Mouse (Mus musculus): ENCODE measurements around the gene Ccdc183. TPM values are rescaled to one million over a fixed set of nuclear protein-coding genes. Genes with fewer than 3 reads are reported as not detected.

Gene Ccdc183
- polyA plus RNA-seq, 1 experiment: not detected

DNA sequence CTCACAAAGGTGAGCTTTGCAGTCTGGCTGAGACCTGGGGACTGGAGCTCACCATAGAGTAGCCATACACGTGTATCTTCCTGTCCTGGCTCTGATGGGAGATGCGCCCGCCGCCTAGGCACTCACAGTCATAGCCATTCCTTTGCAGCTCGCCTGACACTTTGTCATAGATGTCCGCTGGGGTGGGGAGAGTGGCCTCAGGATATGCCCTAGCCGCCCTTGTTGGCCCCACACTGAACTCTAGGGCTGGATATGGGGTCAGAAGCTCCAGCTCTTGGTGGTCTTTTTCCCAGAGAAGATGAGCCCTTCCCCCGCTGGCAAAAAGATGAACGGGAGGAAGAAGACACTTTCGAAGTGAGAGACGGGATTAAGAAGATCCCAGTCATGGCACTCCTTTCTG, 43.3 kb downstream of the Ccdc183 start:
- peaks cover 13% of the 10 kb centered on the region for H3K4me1 ChIP-seq (ENCODE audit: control insufficient read depth, insufficient read depth, low read length)

GRCm38 (mm10) chr2:25573068-25573467, 44.4 kb downstream of the Ccdc183 start:
- H3K4me1 ChIP-seq (ENCODE audit: control insufficient read depth, insufficient read depth, low read length): peaks cover 13% of the 10 kb centered on the region
- no peak overlapping the region for H3K4me3 ChIP-seq (ENCODE audit: insufficient read depth, low read length)
- H3K27ac ChIP-seq (ENCODE audit: insufficient read depth, low read depth, low read length): no peak overlapping the region
- TF ChIP-seq CTCF (IDR thresholded peaks at IDR 0.05; ENCODE audit: low read depth, low read length) (no peak), POLR2A (IDR thresholded peaks at IDR 0.05; ENCODE audit: borderline replicate concordance, low read depth, low read length) (no peak)

More for the DNA sequence above, 43.3 kb downstream of the Ccdc183 start:
- Histone ChIP-seq H3K27ac (ENCODE audit: insufficient read depth, low read depth, low read length) (no peak overlapping the region), H3K4me3 (ENCODE audit: insufficient read depth, low read length) (peak overlapping the region; percentile 62)
- TF ChIP-seq CTCF (IDR thresholded peaks at IDR 0.05; ENCODE audit: low read depth, low read length) (no peak), POLR2A (IDR thresholded peaks at IDR 0.05; ENCODE audit: borderline replicate concordance, low read depth, low read length) (no peak)

GRCm38 (mm10) chr2:25571221-25571620, 46.3 kb downstream of the Ccdc183 start:
- Histone ChIP-seq H3K27ac (ENCODE audit: insufficient read depth, low read depth, low read length) (no peak overlapping the region), H3K4me1 (ENCODE audit: control insufficient read depth, insufficient read depth, low read length) (peaks cover 13% of the 10 kb centered on the region), H3K4me3 (ENCODE audit: insufficient read depth, low read length) (no peak overlapping the region)
- TF ChIP-seq CTCF (IDR thresholded peaks at IDR 0.05; ENCODE audit: low read depth, low read length) (no peak), POLR2A (IDR thresholded peaks at IDR 0.05; ENCODE audit: borderline replicate concordance, low read depth, low read length) (no peak)

DNA sequence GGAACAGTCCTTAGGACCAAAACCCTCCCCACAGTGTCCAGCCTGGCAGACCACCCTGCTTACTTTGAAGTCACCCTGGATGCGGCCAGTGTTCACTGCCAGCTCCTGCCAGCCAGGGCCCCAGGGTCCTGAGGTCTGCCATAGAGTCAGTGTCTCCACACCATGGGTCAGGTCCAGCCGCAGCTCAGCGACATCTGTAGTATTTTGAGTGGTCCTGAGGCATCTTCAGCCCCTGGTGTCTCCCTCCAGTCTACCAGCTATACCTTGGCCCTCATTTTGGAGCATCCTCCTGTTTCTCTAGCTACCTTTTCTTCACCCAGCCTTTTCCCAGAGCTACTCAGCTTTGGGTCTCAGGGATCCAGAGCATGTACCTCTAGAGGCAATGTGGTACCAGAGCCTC, 48.2 kb downstream of the Ccdc183 start:
- no peak overlapping the region for H3K4me3 ChIP-seq (ENCODE audit: insufficient read depth, low read length)
- H3K4me1 ChIP-seq (ENCODE audit: control insufficient read depth, insufficient read depth, low read length): peaks cover 6% of the 10 kb centered on the region; the same call in 1 of the 2 replicates
- no peak for TF ChIP-seq POLR2A (IDR thresholded peaks at IDR 0.05; ENCODE audit: borderline replicate concordance, low read depth, low read length)
- TF ChIP-seq CTCF (IDR thresholded peaks at IDR 0.05; ENCODE audit: low read depth, low read length): no peak
- H3K27ac ChIP-seq (ENCODE audit: insufficient read depth, low read depth, low read length): no peak overlapping the region

- TF ChIP-seq CTCF (IDR thresholded peaks at IDR 0.05; ENCODE audit: low read depth, low read length) (no peak), POLR2A (IDR thresholded peaks at IDR 0.05; ENCODE audit: borderline replicate concordance, low read depth, low read length) (no peak)
- peaks cover 3% of the 10 kb centered on the region; the same call in 1 of the 2 replicates for H3K4me1 ChIP-seq (ENCODE audit: control insufficient read depth, insufficient read depth, low read length)
- H3K4me3 ChIP-seq (ENCODE audit: insufficient read depth, low read length): no peak overlapping the region
- no peak overlapping the region for H3K27ac ChIP-seq (ENCODE audit: insufficient read depth, low read depth, low read length)
Observed at GRCm38 (mm10) chr2:25568473-25569019, 48.9 kb downstream of the Ccdc183 start.

- H3K4me3 ChIP-seq (ENCODE audit: insufficient read depth, low read length): no peak overlapping the region
- H3K27ac ChIP-seq (ENCODE audit: insufficient read depth, low read depth, low read length): no peak overlapping the region
- no peak for TF ChIP-seq POLR2A (IDR thresholded peaks at IDR 0.05; ENCODE audit: borderline replicate concordance, low read depth, low read length)
- TF ChIP-seq CTCF (IDR thresholded peaks at IDR 0.05; ENCODE audit: low read depth, low read length): no peak
- no peaks in the 10 kb centered on the region for H3K4me1 ChIP-seq (ENCODE audit: control insufficient read depth, insufficient read depth, low read length)
Observed at GRCm38 (mm10) chr2:25566558-25566957, 50.9 kb downstream of the Ccdc183 start.

DNA sequence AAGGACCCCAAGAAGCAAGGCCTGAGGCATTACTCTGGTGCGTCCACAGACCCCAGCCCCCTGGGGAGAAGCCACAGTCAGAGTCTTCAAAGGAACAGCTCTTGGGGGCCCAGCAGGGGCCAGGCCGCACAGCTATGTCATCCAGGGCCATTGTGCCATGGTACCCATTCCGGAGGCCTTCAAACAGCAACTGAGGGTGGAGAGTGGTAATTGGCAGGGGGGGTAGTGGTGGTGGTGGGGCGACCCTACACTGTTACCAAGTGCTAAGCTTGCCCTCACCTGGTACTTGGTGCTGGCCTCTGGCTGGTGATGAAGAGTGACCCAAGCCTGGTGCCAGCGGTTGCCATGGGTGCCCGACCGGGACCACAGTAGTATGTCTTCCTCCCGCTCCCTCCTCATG, 51.7 kb downstream of the Ccdc183 start:
- Histone ChIP-seq H3K27ac (ENCODE audit: insufficient read depth, low read depth, low read length) (no peak overlapping the region), H3K4me1 (ENCODE audit: control insufficient read depth, insufficient read depth, low read length) (no peaks in the 10 kb centered on the region), H3K4me3 (ENCODE audit: insufficient read depth, low read length) (no peak overlapping the region)
- TF ChIP-seq POLR2A (IDR thresholded peaks at IDR 0.05; ENCODE audit: borderline replicate concordance, low read depth, low read length): no peak
- TF ChIP-seq CTCF (IDR thresholded peaks at IDR 0.05; ENCODE audit: low read depth, low read length): no peak

DNA sequence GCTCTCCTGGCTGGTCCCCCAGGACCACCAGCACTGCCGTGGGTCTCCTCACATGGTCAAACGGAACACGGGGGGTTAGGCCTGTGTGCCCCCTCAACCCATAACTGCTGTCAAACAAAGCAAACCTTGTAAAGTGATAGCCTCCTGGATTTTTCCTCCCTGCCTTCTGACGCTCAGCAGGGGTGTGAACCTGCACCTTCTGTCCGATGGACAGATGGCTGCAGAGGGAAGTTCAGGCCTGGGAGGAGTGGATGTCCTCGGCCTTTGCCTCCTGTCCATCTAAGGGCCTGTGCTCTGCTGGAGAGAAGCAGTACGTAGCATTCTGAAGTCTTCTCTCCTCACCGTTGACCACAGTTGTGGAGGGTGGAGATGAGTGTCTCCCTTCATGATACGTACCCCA, 55.5 kb downstream of the Ccdc183 start:
- H3K27ac ChIP-seq (ENCODE audit: insufficient read depth, low read depth, low read length): no peak overlapping the region
- no peak overlapping the region for H3K4me3 ChIP-seq (ENCODE audit: insufficient read depth, low read length)
- TF ChIP-seq CTCF (IDR thresholded peaks at IDR 0.05; ENCODE audit: low read depth, low read length) (no peak), POLR2A (IDR thresholded peaks at IDR 0.05; ENCODE audit: borderline replicate concordance, low read depth, low read length) (no peak)
- peaks cover 4% of the 10 kb centered on the region for H3K4me1 ChIP-seq (ENCODE audit: control insufficient read depth, insufficient read depth, low read length)

- TF ChIP-seq POLR2A (IDR thresholded peaks at IDR 0.05; ENCODE audit: borderline replicate concordance, low read depth, low read length) (no peak), CTCF (IDR thresholded peaks at IDR 0.05; ENCODE audit: low read depth, low read length) (no peak)
- Histone ChIP-seq H3K4me3 (ENCODE audit: insufficient read depth, low read length) (no peak overlapping the region), H3K27ac (ENCODE audit: insufficient read depth, low read depth, low read length) (no peak overlapping the region)
Observed at GRCm38 (mm10) chr2:25560551-25560950, 56.9 kb downstream of the Ccdc183 start.

GRCm38 (mm10) chr2:25558774-25559173, 58.7 kb downstream of the Ccdc183 start:
- Histone ChIP-seq H3K4me3 (ENCODE audit: insufficient read depth, low read length) (peak overlapping the region; percentile 86), H3K4me1 (ENCODE audit: control insufficient read depth, insufficient read depth, low read length) (peaks cover 10% of the 10 kb centered on the region), H3K27ac (ENCODE audit: insufficient read depth, low read depth, low read length) (no peak overlapping the region)
- TF ChIP-seq CTCF (IDR thresholded peaks at IDR 0.05; ENCODE audit: low read depth, low read length) (no peak), POLR2A (IDR thresholded peaks at IDR 0.05; ENCODE audit: borderline replicate concordance, low read depth, low read length) (no peak)

More at GRCm38 (mm10) chr2:25560551-25560950, 56.9 kb downstream of the Ccdc183 start:
- H3K4me1 ChIP-seq (ENCODE audit: control insufficient read depth, insufficient read depth, low read length): peaks cover 10% of the 10 kb centered on the region

Other genes starting within 250 kb of the Ccdc183 start
- 7.2 and 8.0 TPM in 2 replicates for gene Sapcd2, start 245.4 kb downstream of the Ccdc183 start, polyA plus RNA-seq (2012; ENCODE audit: insufficient read depth, insufficient read length, missing spikeins)
- gene Entpd2, start 221.8 kb downstream of the Ccdc183 start, polyA plus RNA-seq (2012; ENCODE audit: insufficient read depth, insufficient read length, missing spikeins): not detected in 2 replicates
- gene Npdc1, start 218.3 kb downstream of the Ccdc183 start, polyA plus RNA-seq (2012; ENCODE audit: insufficient read depth, insufficient read length, missing spikeins): 5.0 and 6.6 TPM in 2 replicates
- 9.5 and 9.6 TPM in 2 replicates for gene Fut7, start 194.4 kb downstream of the Ccdc183 start, polyA plus RNA-seq (2012; ENCODE audit: insufficient read depth, insufficient read length, missing spikeins)
- 14.9 and 16.4 TPM in 2 replicates for gene Abca2, start 189.0 kb downstream of the Ccdc183 start, polyA plus RNA-seq (2012; ENCODE audit: insufficient read depth, insufficient read length, missing spikeins)
- gene Clic3, start 160.8 kb downstream of the Ccdc183 start, polyA plus RNA-seq (2012; ENCODE audit: insufficient read depth, insufficient read length, missing spikeins): not detected in 2 replicates
- gene Paxx, start 156.6 kb downstream of the Ccdc183 start, polyA plus RNA-seq (2012; ENCODE audit: insufficient read depth, insufficient read length, missing spikeins): 22.4 and 26.2 TPM in 2 replicates
- gene Ptgds, start 147.6 kb downstream of the Ccdc183 start, polyA plus RNA-seq (2012; ENCODE audit: insufficient read depth, insufficient read length, missing spikeins): not detected in 2 replicates
- gene Lcn12, start 123.8 kb downstream of the Ccdc183 start, polyA plus RNA-seq (2012; ENCODE audit: insufficient read depth, insufficient read length, missing spikeins): not detected in 2 replicates
- 35.0 and 35.4 TPM in 2 replicates for gene Fbxw5, start 116.9 kb downstream of the Ccdc183 start, polyA plus RNA-seq (2012; ENCODE audit: insufficient read depth, insufficient read length, missing spikeins)
- gene C8g, start 116.0 kb downstream of the Ccdc183 start, polyA plus RNA-seq (2012; ENCODE audit: insufficient read depth, insufficient read length, missing spikeins): 1.8 TPM in 1 of 2 replicates, not detected in the other
- 14.8 and 15.5 TPM in 2 replicates for gene Traf2, start 70.7 kb downstream of the Ccdc183 start, polyA plus RNA-seq (2012; ENCODE audit: insufficient read depth, insufficient read length, missing spikeins)
- gene Edf1, start 59.8 kb downstream of the Ccdc183 start, polyA plus RNA-seq (2012; ENCODE audit: insufficient read depth, insufficient read length, missing spikeins): 142 and 160 TPM in 2 replicates
- gene Mamdc4, start 42.8 kb downstream of the Ccdc183 start, polyA plus RNA-seq (2012; ENCODE audit: insufficient read depth, insufficient read length, missing spikeins): 0.60 and 1.3 TPM in 2 replicates
- 20.0 and 23.0 TPM in 2 replicates for gene Phpt1, start 42.5 kb downstream of the Ccdc183 start, polyA plus RNA-seq (2012; ENCODE audit: insufficient read depth, insufficient read length, missing spikeins)
- 0.11 and 0.21 TPM in 2 replicates for gene Ajm1, start 35.9 kb downstream of the Ccdc183 start, polyA plus RNA-seq (2012; ENCODE audit: insufficient read depth, insufficient read length, missing spikeins)
- 76.0 and 76.9 TPM in 2 replicates for gene Rabl6, start 9.2 kb downstream of the Ccdc183 start, polyA plus RNA-seq (2012; ENCODE audit: insufficient read depth, insufficient read length, missing spikeins)
- gene Tmem141, start 4.3 kb upstream of the Ccdc183 start, polyA plus RNA-seq (2012; ENCODE audit: insufficient read depth, insufficient read length, missing spikeins): 51.6 and 54.3 TPM in 2 replicates
- 18.6 and 21.5 TPM in 2 replicates for gene Fcna, start 10.4 kb upstream of the Ccdc183 start, polyA plus RNA-seq (2012; ENCODE audit: insufficient read depth, insufficient read length, missing spikeins)
- not detected in 2 replicates for gene Lcn8, start 35.4 kb upstream of the Ccdc183 start, polyA plus RNA-seq (2012; ENCODE audit: insufficient read depth, insufficient read length, missing spikeins)
- gene Lcn5, start 40.3 kb upstream of the Ccdc183 start, polyA plus RNA-seq (2012; ENCODE audit: insufficient read depth, insufficient read length, missing spikeins): not detected in 2 replicates
- gene Lcn6, start 59.1 kb upstream of the Ccdc183 start, polyA plus RNA-seq (2012; ENCODE audit: insufficient read depth, insufficient read length, missing spikeins): not detected in 2 replicates
- not detected in 2 replicates for gene Lcn10, start 65.0 kb upstream of the Ccdc183 start, polyA plus RNA-seq (2012; ENCODE audit: insufficient read depth, insufficient read length, missing spikeins)
- not detected in 2 replicates for gene Obp2a, start 82.4 kb upstream of the Ccdc183 start, polyA plus RNA-seq (2012; ENCODE audit: insufficient read depth, insufficient read length, missing spikeins)
- gene Bmyc, start 89.1 kb upstream of the Ccdc183 start, polyA plus RNA-seq (2012; ENCODE audit: insufficient read depth, insufficient read length, missing spikeins): 29.8 and 34.7 TPM in 2 replicates
- gene Obp2b, start 119.3 kb upstream of the Ccdc183 start, polyA plus RNA-seq (2012; ENCODE audit: insufficient read depth, insufficient read length, missing spikeins): not detected in 2 replicates
- gene Lcn3, start 147.9 kb upstream of the Ccdc183 start, polyA plus RNA-seq (2012; ENCODE audit: insufficient read depth, insufficient read length, missing spikeins): not detected in 2 replicates
- not detected in 2 replicates for gene Lcn11, start 159.3 kb upstream of the Ccdc183 start, polyA plus RNA-seq (2012; ENCODE audit: insufficient read depth, insufficient read length, missing spikeins)
- gene Gm13539, start 164.6 kb upstream of the Ccdc183 start, polyA plus RNA-seq (2012; ENCODE audit: insufficient read depth, insufficient read length, missing spikeins): not detected in 2 replicates
- not detected in 2 replicates for gene Glt6d1, start 198.2 kb upstream of the Ccdc183 start, polyA plus RNA-seq (2012; ENCODE audit: insufficient read depth, insufficient read length, missing spikeins)
- gene Lcn9, start 205.5 kb upstream of the Ccdc183 start, polyA plus RNA-seq (2012; ENCODE audit: insufficient read depth, insufficient read length, missing spikeins): not detected in 2 replicates
- not detected in 2 replicates for gene Sohlh1, start 229.6 kb upstream of the Ccdc183 start, polyA plus RNA-seq (2012; ENCODE audit: insufficient read depth, insufficient read length, missing spikeins)
- gene Kcnt1, start 246.1 kb upstream of the Ccdc183 start, polyA plus RNA-seq (2012; ENCODE audit: insufficient read depth, insufficient read length, missing spikeins): not detected in 2 replicates

Measured in bone marrow macrophage, adult 2 months (primary cell).